Mouse (Mus musculus) adrenal gland, postnatal 25 days (tissue): ENCODE results near the gene Padi4. TPM values are rescaled to one million over a fixed set of nuclear protein-coding genes. Genes with fewer than 3 reads are reported as not detected.
A peak's percentile ranks its signal among the peaks of the same experiment; 100 is the strongest.

Source experiments
- DNase-seq: peaks from one replicate; pipeline ENCODE4 v3.0.0; 2021; ENCODE audit warnings: mixed read lengths
- total RNA-seq: library from RNA; stranded (reverse); gene quantifications from 2 replicates; pipeline ENCODE4 v1.2.3, GENCODE M21; 2021

The Padi4 gene
- total RNA-seq, 1 experiment from 2014 or later, result 0.76 TPM

- no peak for DNase-seq
These were observed 14.2 kb upstream of the Padi4 start for GRCm38 (mm10) chr4:140788264-140788663.

DNA sequence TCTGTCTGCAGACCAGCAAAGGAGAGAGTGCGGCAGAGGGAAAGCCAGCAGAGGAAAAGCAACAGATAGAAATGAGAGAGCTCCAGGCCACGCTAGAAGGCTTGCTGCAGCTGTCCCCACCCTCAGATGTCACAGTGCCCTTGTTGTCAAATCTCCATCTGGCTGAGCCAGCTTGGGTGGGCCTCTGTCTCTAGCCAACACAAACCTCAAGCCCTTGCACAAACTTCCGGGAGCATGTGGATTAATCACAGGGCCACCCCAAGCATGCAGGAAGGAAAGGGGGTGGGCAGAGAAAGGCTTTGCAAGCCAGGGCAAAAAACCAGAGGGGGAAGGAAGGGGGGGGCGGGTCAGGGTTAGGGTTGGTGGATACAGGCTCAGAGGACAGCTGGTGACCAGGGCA, 13.4 kb upstream of the Padi4 start:
- DNase-seq, result no peak

DNA sequence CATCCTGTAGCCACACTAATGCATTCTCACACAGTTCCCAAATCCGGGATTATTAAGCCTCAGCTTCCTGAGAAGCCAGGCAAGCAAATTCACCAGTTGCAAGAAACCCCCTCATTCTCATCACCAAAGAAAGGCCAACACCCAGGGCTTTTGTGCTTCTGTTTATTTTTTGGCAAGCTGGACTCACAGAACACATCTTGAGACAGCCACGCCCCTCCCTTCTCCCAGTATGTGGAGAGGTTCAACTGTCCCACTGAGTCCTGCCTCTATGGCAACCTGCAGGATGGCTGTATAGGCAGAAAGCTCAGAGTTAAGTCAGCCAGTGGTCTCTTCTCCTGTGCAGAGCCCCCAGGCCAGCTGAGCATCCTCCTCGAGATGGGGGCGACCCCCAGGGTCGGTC, 11.2 kb upstream of the Padi4 start:
- DNase-seq, result no peak

DNA sequence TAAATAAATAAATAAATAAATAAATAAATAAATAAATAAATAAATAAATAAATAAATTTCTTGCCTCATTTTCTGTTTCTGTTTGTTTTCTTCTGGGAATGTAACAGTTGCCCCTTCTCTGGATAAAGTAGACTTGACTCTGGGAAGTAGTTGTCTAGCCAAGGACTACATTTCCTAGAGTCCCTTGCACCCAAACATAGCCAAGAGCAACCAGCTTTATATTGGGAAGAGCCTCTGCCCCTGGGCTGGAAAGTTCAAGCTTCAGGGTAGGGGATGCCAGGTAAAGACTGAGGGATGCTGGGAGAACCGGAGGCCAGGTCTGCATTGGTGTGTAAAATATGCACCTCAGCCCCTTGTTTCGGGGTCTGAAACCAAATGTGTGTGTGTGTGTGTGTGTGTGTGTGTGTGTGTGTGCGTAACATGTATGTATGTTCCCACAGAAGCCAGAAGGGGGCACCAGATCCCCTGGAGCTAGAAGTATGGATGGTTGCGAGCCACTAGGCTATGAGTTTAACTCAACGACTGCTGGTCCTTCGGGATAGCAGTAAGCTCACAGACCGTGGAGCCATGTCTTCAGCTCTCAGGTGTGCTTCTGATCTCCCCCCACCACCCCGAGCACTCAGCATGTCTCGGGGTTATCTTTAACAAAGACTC, 10.4 kb upstream of the Padi4 start:
- no peak for DNase-seq

GRCm38 (mm10) chr4:140782821-140783220, 8.8 kb upstream of the Padi4 start:
- DNase-seq, result no peak

- no peak for DNase-seq
These were observed 6.5 kb upstream of the Padi4 start for GRCm38 (mm10) chr4:140780507-140780906.

GRCm38 (mm10) chr4:140779803-140780397, 5.9 kb upstream of the Padi4 start:
- peak; percentile 75 for DNase-seq

GRCm38 (mm10) chr4:140776623-140777022, 2.6 kb upstream of the Padi4 start:
- no peak for DNase-seq

DNA sequence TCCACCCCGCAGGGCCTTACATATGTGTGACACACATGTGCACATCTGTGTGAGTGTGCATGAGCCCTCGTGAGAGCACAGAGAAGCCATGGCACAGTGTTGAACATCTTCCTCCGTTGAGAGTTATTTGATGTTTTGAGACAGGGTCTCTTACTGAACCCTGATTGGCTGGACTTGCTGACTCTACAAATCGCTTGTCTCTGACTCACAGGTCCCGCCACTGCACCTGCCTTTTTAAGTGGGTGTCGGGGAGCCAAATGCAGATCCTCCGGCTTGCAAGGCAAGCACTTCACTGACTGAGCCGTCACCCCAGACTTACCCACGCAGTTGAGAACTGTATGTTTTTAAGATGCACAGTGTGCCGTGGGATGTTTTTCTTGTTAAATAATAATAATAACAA, 1.8 kb upstream of the Padi4 start:
- DNase-seq, result no peak

DNA sequence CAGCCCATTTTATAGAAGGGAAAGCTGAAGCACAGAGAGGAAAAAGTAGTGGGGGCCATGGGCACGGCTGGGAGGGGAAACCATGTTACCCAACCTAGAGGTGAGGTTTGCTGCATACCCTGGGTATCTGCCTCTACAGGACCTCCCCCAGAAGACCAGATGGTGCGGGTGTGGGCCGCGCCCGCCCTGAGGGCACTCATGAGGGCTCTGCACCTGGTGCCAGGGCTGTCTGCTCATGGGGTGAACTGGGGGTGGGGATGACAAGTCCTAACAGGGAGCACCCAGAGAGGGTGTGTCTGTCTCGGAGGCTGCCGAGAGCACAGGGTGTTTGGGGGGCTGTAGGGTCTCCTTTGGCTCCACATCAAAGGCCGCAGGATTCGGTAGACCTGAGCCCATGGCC, 857 bp upstream of the Padi4 start:
- DNase-seq, result no peak

- no peak for DNase-seq
These were observed 2.9 kb downstream of the Padi4 start for GRCm38 (mm10) chr4:140771091-140771490.

DNA sequence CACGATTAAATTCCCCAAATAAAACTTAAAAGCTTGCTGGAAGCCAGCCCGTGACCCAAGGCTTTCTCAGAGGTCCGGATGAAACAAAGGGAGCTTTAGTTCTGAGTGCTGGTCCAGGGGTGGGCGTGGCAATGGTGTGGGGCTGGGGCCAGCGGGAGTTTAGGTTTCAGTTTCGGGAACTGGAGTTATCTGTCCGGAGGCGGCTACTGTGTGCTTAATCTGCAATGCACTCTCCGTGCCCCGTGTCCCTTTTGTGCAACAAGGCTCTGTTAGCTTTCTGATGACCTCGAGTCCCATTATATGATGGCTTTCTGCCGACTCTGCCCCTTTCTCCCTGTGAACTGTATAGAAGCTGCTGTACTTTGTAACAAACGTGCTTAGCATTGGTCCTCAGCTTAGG, 3.6 kb downstream of the Padi4 start:
- DNase-seq, result peak; percentile 53

GRCm38 (mm10) chr4:140768973-140769372, 5.1 kb downstream of the Padi4 start:
- DNase-seq, result no peak

GRCm38 (mm10) chr4:140765936-140766335, 8.1 kb downstream of the Padi4 start:
- no peak for DNase-seq

- peak; percentile 52 for DNase-seq
These were observed 10.9 kb downstream of the Padi4 start for GRCm38 (mm10) chr4:140763158-140763557.

DNA sequence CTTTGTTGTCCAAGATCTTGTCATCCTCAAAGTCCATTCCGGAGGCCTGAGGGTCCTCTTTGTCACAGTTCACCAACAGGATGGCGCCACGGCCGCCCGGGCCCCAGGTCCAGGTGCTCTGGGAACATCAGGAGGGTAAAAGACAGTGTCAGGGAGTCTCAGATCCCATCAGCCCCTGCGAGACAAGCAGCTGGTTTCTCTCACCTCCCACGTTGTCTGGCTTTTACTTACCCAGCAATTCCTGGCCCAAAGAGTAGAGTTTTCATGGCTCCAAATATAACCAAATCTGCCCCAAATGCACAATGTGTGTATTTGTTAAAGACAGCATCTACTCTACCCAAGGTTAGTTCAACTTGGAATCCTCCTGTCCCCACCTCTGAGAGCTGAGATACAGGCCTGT, 12.4 kb downstream of the Padi4 start:
- no peak for DNase-seq

- peak; percentile 30 for DNase-seq
These were observed 18.2 kb downstream of the Padi4 start for GRCm38 (mm10) chr4:140755811-140756210.

GRCm38 (mm10) chr4:140753366-140753765, 20.7 kb downstream of the Padi4 start:
- DNase-seq, result no peak

DNA sequence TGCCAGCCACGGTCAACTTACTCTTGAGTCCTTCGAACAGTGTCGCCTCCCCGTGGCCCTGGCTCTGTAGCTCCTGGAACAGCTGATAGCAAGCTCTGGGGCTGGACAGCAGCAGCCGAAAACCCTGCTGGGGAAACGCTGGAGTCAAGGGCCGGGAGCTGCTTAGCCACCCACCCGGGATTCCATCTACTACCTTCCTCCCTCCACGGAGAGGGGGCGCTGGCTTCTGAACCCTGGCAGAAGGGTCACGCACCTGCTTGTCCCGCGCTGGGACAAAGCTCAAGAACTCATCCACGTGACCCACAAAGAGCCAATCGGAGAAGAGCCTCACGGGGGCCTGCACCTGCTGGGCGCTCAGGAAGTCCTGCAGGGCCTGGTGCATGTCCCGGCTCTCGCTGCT, 23.7 kb downstream of the Padi4 start:
- no peak for DNase-seq

- DNase-seq, result no peak
These were observed 26.1 kb downstream of the Padi4 start for GRCm38 (mm10) chr4:140747978-140748377.

DNA sequence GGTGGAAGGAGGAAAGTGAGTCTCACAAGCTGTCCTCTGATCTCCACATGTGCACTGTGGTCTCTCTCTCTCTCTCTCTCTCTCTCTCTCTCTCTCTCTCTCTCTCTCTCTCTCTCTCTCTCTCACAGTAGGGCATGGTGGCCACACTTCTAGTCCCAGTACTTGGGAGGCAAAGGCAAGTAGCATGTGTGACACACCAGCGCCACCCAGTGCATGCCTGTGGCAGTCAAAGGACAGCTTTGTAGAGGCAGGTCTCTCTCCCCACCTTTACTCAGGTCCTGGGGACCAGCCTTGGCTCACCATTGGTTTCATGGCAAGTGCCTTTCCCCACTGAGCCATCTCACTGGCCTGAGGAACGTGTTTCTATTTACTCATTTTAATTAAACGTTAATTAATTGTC, 29.4 kb downstream of the Padi4 start:
- DNase-seq, result peak; percentile 65

GRCm38 (mm10) chr4:140743086-140743485, 30.9 kb downstream of the Padi4 start:
- DNase-seq, result no peak

- no peak for DNase-seq
These were observed 31.5 kb downstream of the Padi4 start, which contains the start of gene Padi6 for GRCm38 (mm10) chr4:140742543-140742942. Padi6 (minus strand) TSS chr4:140742643.

GRCm38 (mm10) chr4:140741401-140741800, 32.6 kb downstream of the Padi4 start:
- no peak for DNase-seq
